24 mouse cellular contexts compared by ENCODE assay signal in genomic region chr14:21695020-21695419, GRCm38 (mm10). TPM values are rescaled to one million over a fixed set of nuclear protein-coding genes. Genes with fewer than 3 reads are reported as not detected.
DNase-seq lines count a peak whose midpoint lies in the region; ATAC-seq and TF ChIP-seq lines count a peak whose summit lies in the region.
"Had no signal": no experiment of that assay in that cellular context is flagged by ENCODE, and none has a peak within 500 bp of the region (broad histone marks: within the 10 kb centered on the region; RNA-seq: fewer than 3 reads in every experiment).

No protein-coding gene starts in this region.

- ATAC-seq in lung, postnatal 0 days: peak; percentile 61
- no peak for ATAC-seq in kidney, embryonic 16.5 days (ENCODE audit: low FRiP score, low TSS enrichment)
- ATAC-seq: forebrain, embryonic 14.5 days; forebrain, embryonic 16.5 days; Patski had no signal

- DNase-seq in lung, postnatal 0 days (ENCODE audit: low spot score): peak; percentile 37
- no peak for DNase-seq in lung, postnatal 14 days
- peak; percentile 16 for DNase-seq in lung, postnatal 25 days (ENCODE audit: low spot score)
- no peak for DNase-seq in lung, adult 2 months
- DNase-seq in 416B (ENCODE audit: low read depth): peak; percentile 38
- peak; percentile 41 for DNase-seq in R1 (ENCODE audit: low read depth, low spot score)
- DNase-seq in kidney, postnatal 4 days: no peak
- DNase-seq: adrenal gland, adult 8-10 months; adrenal gland, postnatal 14 days; adrenal gland, postnatal 36 days; cerebellum, adult 11-12 months; cerebellum, adult 2 months; cerebellum, adult 9-10 months; cerebellum, postnatal 10 days; cerebellum, postnatal 25 days had no signal

- no peak overlapping the region for H3K27ac ChIP-seq in lung, postnatal 0 days (ENCODE audit: low read length)
- H3K27ac ChIP-seq in kidney, embryonic 16.5 days (ENCODE audit: low read length): no peak overlapping the region
- H3K27ac ChIP-seq: embryonic facial prominence, embryonic 10.5 days; embryonic facial prominence, embryonic 12.5 days; forebrain, embryonic 10.5 days; forebrain, embryonic 12.5 days had no signal

- H3K4me3 ChIP-seq in lung, postnatal 0 days (ENCODE audit: low read depth, low read length): no peak overlapping the region
- H3K4me3 ChIP-seq in lung, adult 2 months (replicated peaks; ENCODE audit: extremely low read depth, low read depth, low read length): no peak overlapping the region
- H3K4me3 ChIP-seq in kidney, embryonic 16.5 days (ENCODE audit: low read length): no peak overlapping the region
- H3K4me3 ChIP-seq: embryonic facial prominence, embryonic 10.5 days; embryonic facial prominence, embryonic 12.5 days; erythroblast, embryonic 14.5 days; forebrain, embryonic 10.5 days; forebrain, embryonic 12.5 days had no signal

- no peak for TF ChIP-seq CTCF in lung, postnatal 0 days (IDR thresholded peaks at IDR 0.05)
- no peak for TF ChIP-seq CTCF in lung, adult 2 months (IDR thresholded peaks at IDR 0.05; ENCODE audit: insufficient read depth, low read length)

- H3K9ac ChIP-seq in lung, postnatal 0 days (replicated peaks; ENCODE audit: low read depth): no peak overlapping the region
- no peak overlapping the region for H3K9ac ChIP-seq in kidney, embryonic 16.5 days (replicated peaks; ENCODE audit: low read length)
- H3K9ac ChIP-seq: embryonic facial prominence, embryonic 12.5 days; forebrain, embryonic 12.5 days had no signal

- no peak for TF ChIP-seq EP300 in lung, postnatal 0 days (IDR thresholded peaks at IDR 0.05)

- no peak overlapping the region for H3K4me2 ChIP-seq in lung, postnatal 0 days (replicated peaks; ENCODE audit: low read depth, low read length)
- no peak overlapping the region for H3K4me2 ChIP-seq in kidney, embryonic 16.5 days (replicated peaks; ENCODE audit: low read depth, low read length)
- H3K4me2 ChIP-seq: embryonic facial prominence, embryonic 12.5 days; forebrain, embryonic 12.5 days had no signal

- TF ChIP-seq POLR2A in lung, adult 2 months (IDR thresholded peaks at IDR 0.05; ENCODE audit: borderline replicate concordance, extremely low read depth, low read depth, low read length): no peak

- no peaks in the 10 kb centered on the region for H3K9me3 ChIP-seq in lung, postnatal 0 days (ENCODE audit: low read length)
- H3K9me3 ChIP-seq in kidney, embryonic 16.5 days (ENCODE audit: low read length): peaks cover 5% of the 10 kb centered on the region

- H3K36me3 ChIP-seq in lung, postnatal 0 days (ENCODE audit: insufficient read depth, low read length): no peaks in the 10 kb centered on the region
- H3K36me3 ChIP-seq in kidney, embryonic 16.5 days (ENCODE audit: insufficient read depth, low read length): no peaks in the 10 kb centered on the region
- H3K36me3 ChIP-seq: embryonic facial prominence, embryonic 10.5 days; embryonic facial prominence, embryonic 12.5 days; forebrain, embryonic 10.5 days; forebrain, embryonic 12.5 days had no signal

- H3K27me3 ChIP-seq in lung, postnatal 0 days (replicated peaks; ENCODE audit: insufficient read depth, low read length): no peaks in the 10 kb centered on the region
- no peaks in the 10 kb centered on the region for H3K27me3 ChIP-seq in kidney, embryonic 16.5 days (ENCODE audit: insufficient read depth, low read length)
- H3K27me3 ChIP-seq: embryonic facial prominence, embryonic 12.5 days; forebrain, embryonic 12.5 days; Patski had no signal

- WGBS in lung, postnatal 0 days: 63% methylated on average over 6 of the region's 6 CpGs
- 59% methylated on average over 6 of the region's 6 CpGs for WGBS in lung, adult 2 months
- 69% methylated on average over 6 of the region's 6 CpGs for WGBS in kidney, embryonic 16.5 days

- no peaks in the 10 kb centered on the region for H3K4me1 ChIP-seq in lung, postnatal 0 days (ENCODE audit: insufficient read depth, low read depth, low read length)
- 0 out of 2 replicates have a peak, but pooled peaks cover 2% of the 10 kb centered on the region for H3K4me1 ChIP-seq in lung, adult 2 months (ENCODE audit: control insufficient read depth, insufficient read depth, low read length)
- no peaks in the 10 kb centered on the region for H3K4me1 ChIP-seq in kidney, embryonic 16.5 days (ENCODE audit: insufficient read depth, low read length)
- H3K4me1 ChIP-seq: embryonic facial prominence, embryonic 10.5 days had no signal

RNA-seq across cellular contexts. Expression of gene Dupd1, which starts 19.4 kb away (rescaled TPM):
- polyA plus RNA-seq in lung, postnatal 0 days (2015; fragmentation: Nextera tagmentation; extraction: Ambion mirVana): 0.16 and 0.24 TPM in 2 replicates
- 1.6 TPM in 1 of 2 replicates, not detected in the other for polyA plus RNA-seq in lung, adult 2 months (2012; rRNA removed)
- polyA plus RNA-seq in kidney, embryonic 16.5 days (2015; fragmentation: Nextera tagmentation; extraction: Ambion mirVana): 0.22 TPM in 1 of 2 replicates, not detected in the other
- polyA plus RNA-seq: cerebellum, adult 2 months; embryonic facial prominence, embryonic 10.5 days; forebrain, embryonic 10.5 days; forebrain, embryonic 12.5 days; forebrain, embryonic 14.5 days; Patski had no signal

RNA-seq across cellular contexts. Expression of gene Samd8, which starts 55.3 kb away (rescaled TPM):
- 7.1 and 8.1 TPM in 2 replicates for polyA plus RNA-seq in lung, postnatal 0 days (2015; fragmentation: Nextera tagmentation; extraction: Ambion mirVana)
- 12.1 and 13.3 TPM in 2 replicates for polyA plus RNA-seq in lung, adult 2 months (2012; rRNA removed)
- polyA plus RNA-seq in kidney, embryonic 16.5 days (2015; fragmentation: Nextera tagmentation; extraction: Ambion mirVana): 8.7 and 11.1 TPM in 2 replicates

RNA-seq across cellular contexts. Expression of gene Dusp13, which starts 56.0 kb away (rescaled TPM):
- 0.20 and 0.29 TPM in 2 replicates for polyA plus RNA-seq in lung, postnatal 0 days (2015; fragmentation: Nextera tagmentation; extraction: Ambion mirVana)
- 0.52 and 6.7 TPM in 2 replicates for polyA plus RNA-seq in lung, adult 2 months (2012; rRNA removed)
- 0.14 and 0.17 TPM in 2 replicates for polyA plus RNA-seq in kidney, embryonic 16.5 days (2015; fragmentation: Nextera tagmentation; extraction: Ambion mirVana)
- polyA plus RNA-seq: embryonic facial prominence, embryonic 10.5 days; embryonic facial prominence, embryonic 12.5 days; erythroblast, embryonic 14.5 days; forebrain, embryonic 10.5 days; forebrain, embryonic 12.5 days; forebrain, embryonic 14.5 days; forebrain, embryonic 16.5 days had no signal

Comparison
In these comparisons a context has a peak if more than half of its experiments do, and no peak if none do; other contexts are left out.
1. DNase-seq: peak in lung, postnatal 0 days (single experiment), lung, postnatal 25 days (single experiment), 416B (single experiment) and R1 (single experiment); none in lung, postnatal 14 days (single experiment), lung, adult 2 months (single experiment) and kidney, postnatal 4 days (0 of 2).